Mouse (Mus musculus) hindbrain, postnatal 0 days (tissue): ENCODE data around the gene Hist1h1a. TPM values are rescaled to one million over a fixed set of nuclear protein-coding genes. Genes with fewer than 3 reads are reported as not detected.

Experiments used
- ATAC-seq: fragments of 200-750 bp; cut with Nextera tagmentation; 2 replicates; pipeline ENCODE4 v1.8.0; 2017; ENCODE audit warnings: mild to moderate bottlenecking, moderate TSS enrichment, moderate library complexity
- DNase-seq: peaks from one replicate; pipeline ENCODE4 v3.0.0-alpha.2; 2015; ENCODE audit warnings: low spot score
- H3K27ac ChIP-seq: fragments of 300-500 bp; sonication (generic); 2 replicates; pipeline ENCODE4 v1.5.1; 2014; ENCODE audit warnings: mild to moderate bottlenecking
- H3K27me3 ChIP-seq: fragments of 300-500 bp; sonication (generic); 2 replicates; pipeline ENCODE4 v1.6.1; 2014; ENCODE audit warnings: low read length, mixed read lengths; ENCODE audit not compliant: insufficient read depth
- H3K36me3 ChIP-seq: fragments of 300-500 bp; sonication (generic); 2 replicates; pipeline ENCODE4 v1.6.1; 2014; ENCODE audit warnings: low read length, mixed read lengths; ENCODE audit not compliant: insufficient read depth
- H3K4me1 ChIP-seq: fragments of 300-500 bp; sonication (generic); 2 replicates; pipeline ENCODE4 v1.6.1; 2014; ENCODE audit warnings: antibody characterized with exemption, low read length, mixed read lengths; ENCODE audit not compliant: insufficient read depth
- H3K4me2 ChIP-seq: fragments of 300-500 bp; sonication (generic); 2 replicates; pipeline ENCODE4 v1.6.1; 2014; ENCODE audit warnings: low read depth, mild to moderate bottlenecking, low read length, moderate library complexity, mixed read lengths
- H3K4me3 ChIP-seq: fragments of 300-500 bp; sonication (generic); 2 replicates; pipeline ENCODE4 v1.5.1; 2014; ENCODE audit warnings: low read length
- H3K9ac ChIP-seq: fragments of 300-500 bp; sonication (generic); replicated peaks from 2 replicates; pipeline ENCODE4 v1.6.1; 2014; ENCODE audit warnings: mild to moderate bottlenecking, low read length, moderate library complexity, mixed read lengths
- H3K9me3 ChIP-seq: fragments of 300-500 bp; sonication (generic); 2 replicates; pipeline ENCODE4 v1.6.1; 2016; ENCODE audit warnings: low read length, mixed read lengths
- CTCF ChIP-seq: IDR thresholded peaks from 2 replicates; pipeline ENCODE4 v1.5.1; 2016; ENCODE audit warnings: antibody characterized with exemption, control low read depth, low read depth
- WGBS: fragments of 180-500 bp; shearing (Covaris S2); extraction: QIAGEN DNeasy Blood & Tissue Kit; methylation state at CpG from one replicate; pipeline ENCODE4 v1.1.7; 2014; 5-methylcytosine and 5-hydroxymethylcytosine counted together
- microRNA-seq, 2 experiments: library from miRNA; unstranded; fragments of <30 nt; microRNA quantifications; one replicate each; pipeline ENCODE4; 2016
- polyA plus RNA-seq: library from polyadenylated mRNA; unstranded; fragments of >200 nt; fragmentation: Nextera tagmentation; extraction: Ambion mirVana; gene quantifications from 2 replicates; pipeline ENCODE4 v1.2.1, GENCODE M21; 2015
- total RNA-seq: library from RNA; depleted of rRNA; stranded (reverse); fragments of >200 nt; gene quantifications from 2 replicates; pipeline ENCODE4 v1.2.3, GENCODE M21; 2014; rRNA removed

Hist1h1a gene
- total and polyA plus RNA-seq, 2 experiments from 2014 or later, result 0.61 to 241 TPM

DNA sequence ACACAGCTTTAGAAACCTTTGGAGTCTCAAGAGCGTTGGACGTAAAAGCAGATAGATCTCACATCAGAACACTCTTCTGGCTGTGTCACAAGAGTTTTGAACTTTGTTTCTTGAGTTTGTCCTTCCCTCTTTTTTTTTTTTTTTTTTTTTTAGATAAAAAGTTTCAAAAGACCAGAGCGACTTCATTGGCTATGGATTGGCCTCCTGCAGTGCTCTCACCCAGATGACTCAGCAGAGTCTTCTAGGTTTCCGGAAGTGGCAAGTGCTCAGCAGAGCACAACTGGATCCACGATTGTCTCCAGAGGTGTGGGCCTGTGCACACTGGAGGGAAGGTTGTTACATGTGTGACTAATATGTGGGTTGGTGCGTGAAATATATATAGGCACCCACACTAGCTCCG, 14.9 kb downstream of the Hist1h1a start:
- Histone ChIP-seq H3K36me3 (no peaks in the 10 kb centered on the region), H3K9me3 (no peaks in the 10 kb centered on the region), H3K9ac (no peak overlapping the region), H3K4me3 (no peak overlapping the region), H3K4me1 (no peaks in the 10 kb centered on the region), H3K4me2 (no peak overlapping the region), H3K27me3 (no peaks in the 10 kb centered on the region), H3K27ac (no peak overlapping the region)
- WGBS, result 96% methylated on average over 7 of the region's 7 CpGs
- no peak for DNase-seq
- ATAC-seq, result no peak
- TF ChIP-seq CTCF, result no peak

DNA sequence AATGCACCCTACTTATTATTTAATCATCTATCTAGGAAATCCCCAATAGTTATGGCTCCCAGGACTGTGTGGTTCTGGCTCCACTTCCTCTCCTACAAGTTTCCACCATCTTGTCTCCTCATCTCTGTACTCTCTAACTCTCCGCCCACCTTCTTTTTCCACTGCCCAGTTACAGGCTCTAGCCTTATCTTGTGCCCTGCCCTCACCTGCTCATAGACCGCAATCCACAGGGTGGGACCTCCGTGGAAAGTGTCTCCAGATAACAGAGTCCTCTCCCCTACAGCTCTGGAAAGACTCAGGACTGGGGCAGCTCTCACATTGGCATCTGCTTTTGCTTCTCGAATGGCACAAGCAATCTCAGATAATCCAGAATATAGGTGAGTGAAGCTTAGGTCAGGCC, 15.6 kb downstream of the Hist1h1a start:
- Histone ChIP-seq H3K27ac (no peak overlapping the region), H3K9me3 (no peaks in the 10 kb centered on the region), H3K4me3 (no peak overlapping the region), H3K9ac (no peak overlapping the region), H3K36me3 (no peaks in the 10 kb centered on the region), H3K4me2 (no peak overlapping the region), H3K4me1 (no peaks in the 10 kb centered on the region), H3K27me3 (no peaks in the 10 kb centered on the region)
- WGBS, result 89% methylated on average over 4 of the region's 4 CpGs
- no peak for DNase-seq
- no peak for TF ChIP-seq CTCF
- no peak for ATAC-seq

DNA sequence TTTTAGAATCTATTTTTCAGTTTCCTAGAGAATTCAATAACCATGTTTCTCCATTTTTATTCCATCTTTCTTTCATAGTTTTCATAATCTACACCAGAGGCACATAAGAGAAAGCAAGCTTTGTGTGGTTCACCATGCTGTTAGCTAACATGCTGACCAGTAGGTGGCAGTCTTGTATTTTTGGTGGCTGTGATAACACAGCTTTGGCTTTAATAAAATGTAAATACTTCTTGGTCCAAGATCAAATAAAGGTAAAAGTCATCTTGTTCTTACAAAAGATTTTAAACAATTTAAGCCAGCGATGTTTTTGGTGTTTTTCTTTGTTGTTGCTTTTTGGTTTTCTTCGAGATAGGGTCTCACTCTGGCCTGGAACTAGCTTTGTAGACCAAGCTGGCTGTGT, 29.1 kb downstream of the Hist1h1a start:
- no peaks in the 10 kb centered on the region for H3K27me3 ChIP-seq

DNA sequence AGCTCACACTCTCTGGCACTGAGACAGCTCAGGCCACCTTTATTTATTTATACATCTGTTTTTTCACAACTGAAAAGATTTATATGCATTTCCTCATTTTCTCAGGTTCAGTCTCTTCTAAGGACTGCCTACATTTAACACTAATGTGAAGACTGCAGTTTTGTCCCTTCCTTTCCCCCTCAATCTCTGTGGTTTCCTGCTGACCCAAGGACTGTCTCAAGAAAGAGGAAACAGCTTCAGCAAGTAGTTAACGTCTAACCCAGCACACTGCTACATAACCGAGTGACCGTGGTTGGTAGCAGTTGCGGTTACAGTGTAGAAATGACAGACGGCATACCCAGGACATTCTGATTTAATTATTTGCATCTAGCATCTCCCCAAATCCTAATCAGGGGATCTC, 35.9 kb downstream of the Hist1h1a start:
- no peaks in the 10 kb centered on the region for H3K9me3 ChIP-seq
- H3K4me3 ChIP-seq, result no peak overlapping the region
- WGBS, result 82% methylated on average over 5 of the region's 5 CpGs
- H3K36me3 ChIP-seq, result no peaks in the 10 kb centered on the region
- H3K4me2 ChIP-seq, result no peak overlapping the region
- TF ChIP-seq CTCF, result no peak
- DNase-seq, result no peak
- H3K9ac ChIP-seq, result no peak overlapping the region
- H3K27ac ChIP-seq, result no peak overlapping the region
- no peaks in the 10 kb centered on the region for H3K27me3 ChIP-seq
- no peaks in the 10 kb centered on the region for H3K4me1 ChIP-seq
- ATAC-seq, result no peak

More for the DNA sequence above, 29.1 kb downstream of the Hist1h1a start:
- Histone ChIP-seq H3K9me3 (no peaks in the 10 kb centered on the region), H3K36me3 (no peaks in the 10 kb centered on the region), H3K4me1 (no peaks in the 10 kb centered on the region), H3K4me3 (no peak overlapping the region), H3K4me2 (no peak overlapping the region), H3K27ac (no peak overlapping the region), H3K9ac (no peak overlapping the region)
- 46% methylated on average over 2 of the region's 2 CpGs for WGBS
- DNase-seq, result peak; percentile 91
- TF ChIP-seq CTCF, result peak; percentile 86
- ATAC-seq, result peak; percentile 78; the same call in 1 of the 2 replicates

DNA sequence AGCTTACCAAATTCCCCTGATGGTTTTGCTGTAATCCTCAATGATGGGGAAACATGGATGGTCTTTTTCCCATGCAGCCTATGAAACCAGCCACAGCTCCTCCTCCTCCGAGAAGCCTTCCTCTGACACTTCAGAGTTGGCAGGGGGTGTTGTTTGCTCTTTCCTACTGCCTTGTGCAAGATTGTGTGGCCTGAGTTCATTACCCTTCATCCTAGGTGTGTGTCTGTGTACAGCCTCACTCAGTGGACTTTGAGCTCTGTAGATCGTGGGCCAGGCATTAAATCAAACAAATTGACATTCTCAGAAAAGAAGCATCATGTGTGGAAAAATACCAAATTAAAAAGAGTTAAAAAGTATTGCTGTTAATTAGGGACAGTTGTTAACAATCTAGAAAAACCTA, 41.1 kb downstream of the Hist1h1a start:
- H3K27ac ChIP-seq, result no peak overlapping the region
- no peak for DNase-seq

DNA sequence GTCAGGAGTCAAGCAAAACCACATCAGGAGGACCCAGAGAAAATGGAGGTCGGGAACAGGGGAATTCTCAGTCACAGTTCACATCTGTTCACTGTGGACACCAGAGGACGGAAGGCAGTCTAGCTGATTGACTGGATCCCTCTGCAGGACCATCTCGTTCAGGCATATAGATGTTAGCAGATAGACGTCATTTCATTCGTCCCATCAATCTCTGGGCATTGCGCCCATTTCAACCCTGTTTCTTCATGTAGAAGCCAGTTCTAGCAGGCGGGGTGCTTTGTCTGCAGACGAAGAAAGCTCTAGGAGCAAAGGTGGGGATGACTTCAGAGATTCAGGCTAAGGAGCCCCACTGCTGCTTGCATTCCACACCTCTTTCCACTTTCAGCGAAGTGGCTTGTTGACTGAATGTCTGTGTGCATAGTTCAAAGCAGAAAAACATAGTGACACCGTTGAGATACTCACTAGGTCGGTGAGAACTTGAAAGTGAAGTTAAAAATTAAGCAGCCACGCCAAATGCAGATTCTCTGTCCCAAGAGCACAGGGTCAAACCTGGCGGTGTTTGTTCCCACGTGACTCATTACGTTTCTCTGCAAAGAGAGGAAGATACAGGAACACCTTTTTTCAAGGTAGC, 43.1 kb downstream of the Hist1h1a start, which contains the start of gene Slc17a2:
Gene Slc17a2, plus strand, starts transcription at position 572 of the 631 bp plus-strand sequence.
- WGBS, result 83% methylated on average over 15 of the region's 15 CpGs

More for the DNA sequence above, 41.1 kb downstream of the Hist1h1a start:
- 82% methylated on average over 2 of the region's 2 CpGs for WGBS
- Histone ChIP-seq H3K4me3 (no peak overlapping the region), H3K27me3 (no peaks in the 10 kb centered on the region), H3K9me3 (no peaks in the 10 kb centered on the region), H3K36me3 (no peaks in the 10 kb centered on the region), H3K4me2 (no peak overlapping the region), H3K9ac (no peak overlapping the region), H3K4me1 (no peaks in the 10 kb centered on the region)
- TF ChIP-seq CTCF, result no peak
- no peak for ATAC-seq

More for the DNA sequence above, 43.1 kb downstream of the Hist1h1a start, which contains the start of gene Slc17a2:
- H3K4me2 ChIP-seq, result no peak within 1 kb of the TSS
- no peak within 1 kb of the TSS for H3K27ac ChIP-seq
- no peak within 1 kb of the TSS for H3K4me3 ChIP-seq
- no peak within 1 kb of the TSS for H3K9ac ChIP-seq
- no peaks in the 10 kb centered on the region for H3K4me1 ChIP-seq
- no peak for ATAC-seq
- TF ChIP-seq CTCF, result no peak
- no peak for DNase-seq
- no peaks in the 10 kb centered on the region for H3K36me3 ChIP-seq
- no peaks in the 10 kb centered on the region for H3K9me3 ChIP-seq
- no peaks in the 10 kb centered on the region for H3K27me3 ChIP-seq

Small RNAs within 50 kb of the gene (microRNA-seq; reads per million reads assigned to microRNA genes)
- gene Gm44314 (0 reads per million in 2 experiments), gene Gm44484 (0 reads per million in 2 experiments)

Other genes with a start within 250 kb of the Hist1h1a start
Only the 30 nearest of the 37 such genes appear.
- 49.4 and 53.4 TPM in 2 replicates for gene Hist1h1d, start 210.4 kb upstream of the Hist1h1a start, total RNA-seq
- gene Hist1h1d, start 210.4 kb upstream of the Hist1h1a start, polyA plus RNA-seq, result 0.18 and 0.25 TPM in 2 replicates
- 528 and 734 TPM in 2 replicates for gene Hist1h3e, start 201.3 kb upstream of the Hist1h1a start, total RNA-seq
- gene Hist1h3e, start 201.3 kb upstream of the Hist1h1a start, polyA plus RNA-seq, result 1.3 and 2.8 TPM in 2 replicates
- gene Hist1h2ae, start 192.4 kb upstream of the Hist1h1a start, total RNA-seq, result 221 and 249 TPM in 2 replicates
- gene Hist1h2ae, start 192.4 kb upstream of the Hist1h1a start, polyA plus RNA-seq, result 12.2 and 13.8 TPM in 2 replicates
- 1,151 and 1,635 TPM in 2 replicates for gene Hist1h2bg, start 192.3 kb upstream of the Hist1h1a start, total RNA-seq
- 2.6 and 5.2 TPM in 2 replicates for gene Hist1h2bg, start 192.3 kb upstream of the Hist1h1a start, polyA plus RNA-seq
- 695 and 1,354 TPM in 2 replicates for gene Hist1h2bf, start 189.5 kb upstream of the Hist1h1a start, total RNA-seq
- gene Hist1h2bf, start 189.5 kb upstream of the Hist1h1a start, polyA plus RNA-seq, result 1.3 and 2.4 TPM in 2 replicates
- 636 and 885 TPM in 2 replicates for gene Hist1h2ad, start 189.3 kb upstream of the Hist1h1a start, total RNA-seq
- gene Hist1h2ad, start 189.3 kb upstream of the Hist1h1a start, polyA plus RNA-seq, result 0.69 TPM in 1 of 2 replicates, not detected in the other
- gene Hist1h3d, start 187.9 kb upstream of the Hist1h1a start, total RNA-seq, result 173 and 207 TPM in 2 replicates
- gene Hist1h3d, start 187.9 kb upstream of the Hist1h1a start, polyA plus RNA-seq, result 0.96 and 1.4 TPM in 2 replicates
- gene Hist1h4d, start 182.1 kb upstream of the Hist1h1a start, total RNA-seq, result 1,614 and 2,187 TPM in 2 replicates
- 36.9 and 39.6 TPM in 2 replicates for gene Hist1h4d, start 182.1 kb upstream of the Hist1h1a start, polyA plus RNA-seq
- 262 and 304 TPM in 2 replicates for gene Hist1h2be, start 142.5 kb upstream of the Hist1h1a start, total RNA-seq
- gene Hist1h2be, start 142.5 kb upstream of the Hist1h1a start, polyA plus RNA-seq, result 0.30 and 0.41 TPM in 2 replicates
- gene Hist1h1e, start 141.1 kb upstream of the Hist1h1a start, total RNA-seq, result 281 and 348 TPM in 2 replicates
- gene Hist1h1e, start 141.1 kb upstream of the Hist1h1a start, polyA plus RNA-seq, result 20.1 and 21.9 TPM in 2 replicates
- 63.3 and 98.5 TPM in 2 replicates for gene Hist1h2ac, start 79.7 kb upstream of the Hist1h1a start, total RNA-seq
- 0.30 and 0.38 TPM in 2 replicates for gene Hist1h2ac, start 79.7 kb upstream of the Hist1h1a start, polyA plus RNA-seq
- gene Hist1h2bc, start 79.5 kb upstream of the Hist1h1a start, total RNA-seq, result 189 and 295 TPM in 2 replicates
- gene Hist1h2bc, start 79.5 kb upstream of the Hist1h1a start, polyA plus RNA-seq, result 36.1 and 46.1 TPM in 2 replicates
- 1.1 and 1.6 TPM in 2 replicates for gene Hist1h1t, start 67.9 kb upstream of the Hist1h1a start, total RNA-seq
- not detected in 2 replicates for gene Hist1h1t, start 67.9 kb upstream of the Hist1h1a start, polyA plus RNA-seq
- gene Hist1h4c, start 65.2 kb upstream of the Hist1h1a start, total RNA-seq, result 1,149 and 1,400 TPM in 2 replicates
- 4.0 and 4.6 TPM in 2 replicates for gene Hist1h4c, start 65.2 kb upstream of the Hist1h1a start, polyA plus RNA-seq
- gene Hfe, start 52.8 kb upstream of the Hist1h1a start, total RNA-seq, result 3.2 and 11.1 TPM in 2 replicates
- gene Hfe, start 52.8 kb upstream of the Hist1h1a start, polyA plus RNA-seq, result 7.9 and 8.6 TPM in 2 replicates
- 508 and 626 TPM in 2 replicates for gene Hist1h1c, start 24.9 kb upstream of the Hist1h1a start, total RNA-seq
- 31.4 and 35.4 TPM in 2 replicates for gene Hist1h1c, start 24.9 kb upstream of the Hist1h1a start, polyA plus RNA-seq
- gene Hist1h3c, start 18.1 kb upstream of the Hist1h1a start, total RNA-seq, result 1,362 and 1,480 TPM in 2 replicates
- gene Hist1h3c, start 18.1 kb upstream of the Hist1h1a start, polyA plus RNA-seq, result 1.6 and 2.1 TPM in 2 replicates
- 1,454 and 1,759 TPM in 2 replicates for gene Hist1h2bb, start 16.9 kb upstream of the Hist1h1a start, total RNA-seq
- 0.49 and 0.55 TPM in 2 replicates for gene Hist1h2bb, start 16.9 kb upstream of the Hist1h1a start, polyA plus RNA-seq
- gene Hist1h2ab, start 12.5 kb upstream of the Hist1h1a start, total RNA-seq, result 349 and 438 TPM in 2 replicates
- 7.4 and 10.4 TPM in 2 replicates for gene Hist1h2ab, start 12.5 kb upstream of the Hist1h1a start, polyA plus RNA-seq
- gene Hist1h3b, start 11.4 kb upstream of the Hist1h1a start, total RNA-seq, result 956 and 1,079 TPM in 2 replicates
- 2.6 and 3.2 TPM in 2 replicates for gene Hist1h3b, start 11.4 kb upstream of the Hist1h1a start, polyA plus RNA-seq
- 334 and 514 TPM in 2 replicates for gene Hist1h4b, start 6.7 kb upstream of the Hist1h1a start, total RNA-seq
- gene Hist1h4b, start 6.7 kb upstream of the Hist1h1a start, polyA plus RNA-seq, result 1.3 and 2.8 TPM in 2 replicates
- 789 and 958 TPM in 2 replicates for gene Hist1h4a, start 2.4 kb upstream of the Hist1h1a start, total RNA-seq
- 0.53 TPM in 1 of 2 replicates, not detected in the other for gene Hist1h4a, start 2.4 kb upstream of the Hist1h1a start, polyA plus RNA-seq
- 2,055 and 2,536 TPM in 2 replicates for gene Hist1h3a, start 1.3 kb upstream of the Hist1h1a start, total RNA-seq
- gene Hist1h3a, start 1.3 kb upstream of the Hist1h1a start, polyA plus RNA-seq, result 1.5 and 2.1 TPM in 2 replicates
- not detected in 2 replicates for gene Trim38, start 6.2 kb downstream of the Hist1h1a start, total RNA-seq
- not detected in 2 replicates for gene Trim38, start 6.2 kb downstream of the Hist1h1a start, polyA plus RNA-seq
- gene Slc17a2, start 43.3 kb downstream of the Hist1h1a start, total RNA-seq, result not detected in 2 replicates
- gene Slc17a2, start 43.3 kb downstream of the Hist1h1a start, polyA plus RNA-seq, result 0.10 TPM in 1 of 2 replicates, not detected in the other
- gene Slc17a3, start 75.8 kb downstream of the Hist1h1a start, total RNA-seq, result not detected in 2 replicates
- gene Slc17a3, start 75.8 kb downstream of the Hist1h1a start, polyA plus RNA-seq, result not detected in 2 replicates
- gene Slc17a1, start 104.1 kb downstream of the Hist1h1a start, total RNA-seq, result not detected in 2 replicates
- gene Slc17a1, start 104.1 kb downstream of the Hist1h1a start, polyA plus RNA-seq, result not detected in 2 replicates
- not detected in 2 replicates for gene Slc17a4, start 151.3 kb downstream of the Hist1h1a start, total RNA-seq
- not detected in 2 replicates for gene Slc17a4, start 151.3 kb downstream of the Hist1h1a start, polyA plus RNA-seq
- not detected in 2 replicates for gene Hist1h2ba, start 170.5 kb downstream of the Hist1h1a start, total RNA-seq
- gene Hist1h2ba, start 170.5 kb downstream of the Hist1h1a start, polyA plus RNA-seq, result not detected in 2 replicates
- not detected in 2 replicates for gene Hist1h2aa, start 170.8 kb downstream of the Hist1h1a start, total RNA-seq
- gene Hist1h2aa, start 170.8 kb downstream of the Hist1h1a start, polyA plus RNA-seq, result not detected in 2 replicates